Mouse (Mus musculus): ENCODE results near the gene Nupr1. TPM values are rescaled to one million over a fixed set of nuclear protein-coding genes. Genes with fewer than 3 reads are reported as not detected.

The Nupr1 gene
- polyA plus RNA-seq (2015; fragmentation: Nextera tagmentation; extraction: Ambion mirVana): 4.2 and 5.8 TPM in 2 replicates

GRCm38 (mm10) chr7:126630824-126631518, at the start of gene Nupr1:
Gene Nupr1 (minus strand): TSS chr7:126630861.
- no peak for ATAC-seq (ENCODE audit: low read depth)
- Histone ChIP-seq H3K27me3 (ENCODE audit: control insufficient read depth, insufficient read depth, low read depth, low read length) (no peaks in the 10 kb centered on the region), H3K9ac (ENCODE audit: low read depth, low read length) (no peak within 1 kb of the TSS), H3K27ac (ENCODE audit: low read length) (no peak within 1 kb of the TSS), H3K9me3 (replicated peaks; ENCODE audit: control insufficient read depth, low read length) (no peaks in the 10 kb centered on the region), H3K4me1 (ENCODE audit: control insufficient read depth, low read depth, low read length) (no peaks in the 10 kb centered on the region; the same call in 1 of the 2 replicates), H3K4me2 (ENCODE audit: low read depth, low read length) (no peak within 1 kb of the TSS), H3K4me3 (ENCODE audit: low read depth, low read length) (no peak within 1 kb of the TSS), H3K36me3 (ENCODE audit: control insufficient read depth, insufficient read depth) (no peaks in the 10 kb centered on the region)
- 61% methylated on average over 4 of the region's 4 CpGs for WGBS (ENCODE audit: insufficient replicate concordance)

DNA sequence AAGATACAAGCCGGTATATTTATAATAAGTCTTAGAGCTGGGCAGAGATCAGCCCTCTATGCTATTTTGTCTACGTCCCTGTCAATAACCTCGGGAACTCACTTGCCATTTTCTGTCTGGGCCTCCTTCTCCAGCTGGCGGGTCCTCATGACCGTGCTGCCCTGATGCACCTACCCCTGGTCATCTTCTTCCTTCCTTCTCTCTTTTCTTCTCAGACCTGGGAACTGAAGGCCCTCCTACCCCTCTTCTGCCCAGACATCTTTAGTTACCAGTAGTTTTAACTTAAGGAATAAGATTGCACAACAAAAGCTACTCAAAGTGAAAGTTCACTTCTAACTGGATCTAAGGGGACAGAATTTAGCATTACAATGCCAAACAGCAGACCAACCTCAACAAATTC, 49.0 kb upstream of the Nupr1 start:
- Histone ChIP-seq H3K4me1 (ENCODE audit: control insufficient read depth, low read depth, low read length) (no peaks in the 10 kb centered on the region), H3K4me2 (ENCODE audit: low read depth, low read length) (no peak overlapping the region), H3K36me3 (ENCODE audit: control insufficient read depth, insufficient read depth) (no peaks in the 10 kb centered on the region), H3K27me3 (ENCODE audit: control insufficient read depth, insufficient read depth, low read depth, low read length) (no peaks in the 10 kb centered on the region), H3K9ac (ENCODE audit: low read depth, low read length) (no peak overlapping the region), H3K27ac (ENCODE audit: low read length) (no peak overlapping the region), H3K9me3 (replicated peaks; ENCODE audit: control insufficient read depth, low read length) (no peaks in the 10 kb centered on the region), H3K4me3 (ENCODE audit: low read depth, low read length) (no peak overlapping the region)
- 65% methylated on average over 5 of the region's 5 CpGs for WGBS (ENCODE audit: insufficient replicate concordance)
- ATAC-seq (ENCODE audit: low read depth): no peak

DNA sequence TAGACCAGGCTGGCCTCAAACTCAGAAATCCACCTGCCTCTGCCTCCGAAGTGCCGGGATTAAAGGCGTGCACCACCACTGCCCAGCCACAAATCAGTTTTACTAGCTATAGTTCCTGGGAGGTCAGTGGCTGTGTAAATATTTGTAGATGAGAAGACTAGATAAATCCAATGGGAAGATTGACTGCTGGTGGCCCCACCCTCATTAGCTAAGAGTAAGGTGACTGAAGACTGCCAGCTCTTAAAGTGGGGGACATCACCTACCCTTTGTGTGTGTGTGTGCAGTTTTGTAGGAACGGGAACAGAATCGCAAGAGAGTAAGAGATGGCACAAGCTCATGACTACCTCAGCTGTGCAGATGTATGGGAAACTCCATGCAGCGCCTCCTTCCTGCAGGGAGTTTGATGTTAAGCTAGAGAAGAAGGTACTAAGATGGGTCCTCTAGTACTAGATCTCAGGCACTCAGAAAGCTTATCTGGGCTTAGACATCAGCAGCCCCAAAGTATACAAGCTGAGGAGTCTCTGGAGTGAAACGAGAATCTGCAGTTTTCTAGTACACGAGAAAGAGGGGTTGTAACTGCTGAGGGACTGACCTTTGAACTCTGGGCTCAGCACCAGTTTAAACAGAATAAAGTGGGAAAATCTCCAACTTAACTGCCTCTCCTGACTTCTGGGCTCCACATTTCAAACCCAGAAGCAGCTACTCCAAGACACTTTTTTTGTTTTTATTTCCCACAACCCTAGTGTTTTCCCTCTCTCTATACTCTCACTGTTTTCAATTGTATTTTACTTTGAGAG, 48.1 kb upstream of the Nupr1 start:
- 74% methylated on average over 8 of the region's 8 CpGs for WGBS (ENCODE audit: insufficient replicate concordance)
- no peak overlapping the region for H3K4me3 ChIP-seq (ENCODE audit: low read depth, low read length)
- no peak overlapping the region for H3K9ac ChIP-seq (ENCODE audit: low read depth, low read length)
- no peak overlapping the region for H3K4me2 ChIP-seq (ENCODE audit: low read depth, low read length)
- H3K27ac ChIP-seq (ENCODE audit: low read length): peak overlapping the region; percentile 45
- H3K27me3 ChIP-seq (ENCODE audit: control insufficient read depth, insufficient read depth, low read depth, low read length): no peaks in the 10 kb centered on the region
- no peaks in the 10 kb centered on the region for H3K36me3 ChIP-seq (ENCODE audit: control insufficient read depth, insufficient read depth)
- no peaks in the 10 kb centered on the region for H3K9me3 ChIP-seq (replicated peaks; ENCODE audit: control insufficient read depth, low read length)
- ATAC-seq (ENCODE audit: low read depth): peak; percentile 46
- no peaks in the 10 kb centered on the region for H3K4me1 ChIP-seq (ENCODE audit: control insufficient read depth, low read depth, low read length)

GRCm38 (mm10) chr7:126676631-126677220, 46.1 kb upstream of the Nupr1 start:
- ATAC-seq (ENCODE audit: low read depth): no peak
- Histone ChIP-seq H3K9ac (ENCODE audit: low read depth, low read length) (no peak overlapping the region), H3K9me3 (replicated peaks; ENCODE audit: control insufficient read depth, low read length) (no peaks in the 10 kb centered on the region), H3K27me3 (ENCODE audit: control insufficient read depth, insufficient read depth, low read depth, low read length) (no peaks in the 10 kb centered on the region), H3K4me1 (ENCODE audit: control insufficient read depth, low read depth, low read length) (no peaks in the 10 kb centered on the region), H3K27ac (ENCODE audit: low read length) (peak overlapping the region; percentile 53), H3K4me3 (ENCODE audit: low read depth, low read length) (no peak overlapping the region), H3K36me3 (ENCODE audit: control insufficient read depth, insufficient read depth) (peaks cover 2% of the 10 kb centered on the region; the same call in 1 of the 2 replicates), H3K4me2 (ENCODE audit: low read depth, low read length) (no peak overlapping the region)
- WGBS (ENCODE audit: insufficient replicate concordance): 58% methylated on average over 4 of the region's 4 CpGs

GRCm38 (mm10) chr7:126676207-126676606, 45.5 kb upstream of the Nupr1 start, which contains the start of gene Sult1a1:
Gene Sult1a1 (minus strand): TSS chr7:126676432.
- no peaks in the 10 kb centered on the region for H3K4me1 ChIP-seq (ENCODE audit: control insufficient read depth, low read depth, low read length)
- peak within 1 kb of the TSS; percentile 54 for H3K27ac ChIP-seq (ENCODE audit: low read length)
- peaks cover 3% of the 10 kb centered on the region; the same call in 1 of the 2 replicates for H3K36me3 ChIP-seq (ENCODE audit: control insufficient read depth, insufficient read depth)
- 48% methylated on average over 1 of the region's 1 CpGs for WGBS (ENCODE audit: insufficient replicate concordance)
- H3K4me2 ChIP-seq (ENCODE audit: low read depth, low read length): peak within 1 kb of the TSS; percentile 12
- ATAC-seq (ENCODE audit: low read depth): peak; percentile 77
- H3K9me3 ChIP-seq (replicated peaks; ENCODE audit: control insufficient read depth, low read length): no peaks in the 10 kb centered on the region
- no peaks in the 10 kb centered on the region for H3K27me3 ChIP-seq (ENCODE audit: control insufficient read depth, insufficient read depth, low read depth, low read length)
- H3K9ac ChIP-seq (ENCODE audit: low read depth, low read length): no peak within 1 kb of the TSS
- peak within 1 kb of the TSS; percentile 6 for H3K4me3 ChIP-seq (ENCODE audit: low read depth, low read length)

DNA sequence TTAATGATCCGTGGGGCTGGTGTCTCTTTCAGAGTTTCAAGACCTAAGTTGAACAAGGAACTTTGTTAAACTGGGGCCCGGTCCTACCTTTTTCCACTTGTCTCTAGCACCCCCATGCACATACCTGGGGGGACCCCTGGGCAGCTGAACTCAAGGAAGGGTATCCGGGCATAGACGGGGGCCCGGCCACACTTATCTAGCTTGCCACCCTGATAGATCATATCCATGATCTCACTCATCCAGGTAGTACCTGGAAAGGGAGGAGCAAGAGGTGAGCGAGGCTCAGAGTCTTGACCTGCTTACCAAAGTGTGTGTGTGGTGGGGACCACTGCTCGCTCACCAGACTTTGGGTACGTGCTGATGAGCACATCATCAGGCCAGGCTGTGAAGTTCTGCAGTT, 44.4 kb upstream of the Nupr1 start:
- Histone ChIP-seq H3K9ac (ENCODE audit: low read depth, low read length) (no peak overlapping the region), H3K4me3 (ENCODE audit: low read depth, low read length) (peak overlapping the region; percentile 6; the same call in 1 of the 2 replicates), H3K27ac (ENCODE audit: low read length) (no peak overlapping the region), H3K4me1 (ENCODE audit: control insufficient read depth, low read depth, low read length) (no peaks in the 10 kb centered on the region), H3K9me3 (replicated peaks; ENCODE audit: control insufficient read depth, low read length) (no peaks in the 10 kb centered on the region), H3K27me3 (ENCODE audit: control insufficient read depth, insufficient read depth, low read depth, low read length) (no peaks in the 10 kb centered on the region), H3K36me3 (ENCODE audit: control insufficient read depth, insufficient read depth) (peaks cover 3% of the 10 kb centered on the region; the same call in 1 of the 2 replicates), H3K4me2 (ENCODE audit: low read depth, low read length) (peak overlapping the region; percentile 12; the same call in 1 of the 2 replicates)
- no peak for ATAC-seq (ENCODE audit: low read depth)
- WGBS (ENCODE audit: insufficient replicate concordance): 76% methylated on average over 8 of the region's 8 CpGs

DNA sequence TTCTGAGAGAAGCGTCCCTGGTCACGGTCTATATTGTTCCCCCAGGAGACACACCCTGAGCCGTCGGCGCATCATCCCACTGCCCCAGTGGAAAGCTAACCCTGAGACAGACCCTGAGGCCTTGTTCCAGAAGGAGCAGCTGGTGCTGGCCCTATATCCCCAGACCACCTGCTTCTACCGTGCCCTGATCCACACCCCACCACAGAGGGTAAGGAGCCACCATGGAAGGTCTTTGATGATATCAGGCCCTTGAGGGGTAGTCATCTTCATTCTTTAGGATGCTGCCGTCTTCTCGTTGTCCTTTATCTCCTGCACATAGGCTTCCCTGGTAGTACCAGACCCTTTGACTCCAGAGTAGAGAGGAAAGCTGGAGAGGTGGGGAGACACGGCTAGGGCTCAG, 41.5 kb upstream of the Nupr1 start:
- WGBS (ENCODE audit: insufficient replicate concordance): 85% methylated on average over 9 of the region's 9 CpGs
- no peaks in the 10 kb centered on the region for H3K4me1 ChIP-seq (ENCODE audit: control insufficient read depth, low read depth, low read length)
- ATAC-seq (ENCODE audit: low read depth): no peak
- H3K36me3 ChIP-seq (ENCODE audit: control insufficient read depth, insufficient read depth): peaks cover 3% of the 10 kb centered on the region; the same call in 1 of the 2 replicates
- H3K9ac ChIP-seq (ENCODE audit: low read depth, low read length): no peak overlapping the region
- no peaks in the 10 kb centered on the region for H3K9me3 ChIP-seq (replicated peaks; ENCODE audit: control insufficient read depth, low read length)
- H3K27ac ChIP-seq (ENCODE audit: low read length): no peak overlapping the region
- no peaks in the 10 kb centered on the region for H3K27me3 ChIP-seq (ENCODE audit: control insufficient read depth, insufficient read depth, low read depth, low read length)
- H3K4me3 ChIP-seq (ENCODE audit: low read depth, low read length): no peak overlapping the region
- H3K4me2 ChIP-seq (ENCODE audit: low read depth, low read length): no peak overlapping the region

GRCm38 (mm10) chr7:126670152-126670551, 39.5 kb upstream of the Nupr1 start:
- H3K36me3 ChIP-seq (ENCODE audit: control insufficient read depth, insufficient read depth): peaks cover 10% of the 10 kb centered on the region
- H3K27ac ChIP-seq (ENCODE audit: low read length): no peak overlapping the region
- no peaks in the 10 kb centered on the region for H3K4me1 ChIP-seq (ENCODE audit: control insufficient read depth, low read depth, low read length)
- no peak overlapping the region for H3K9ac ChIP-seq (ENCODE audit: low read depth, low read length)
- no peaks in the 10 kb centered on the region for H3K9me3 ChIP-seq (replicated peaks; ENCODE audit: control insufficient read depth, low read length)
- no peak overlapping the region for H3K4me2 ChIP-seq (ENCODE audit: low read depth, low read length)
- 68% methylated on average over 3 of the region's 3 CpGs for WGBS (ENCODE audit: insufficient replicate concordance)
- no peaks in the 10 kb centered on the region for H3K27me3 ChIP-seq (ENCODE audit: control insufficient read depth, insufficient read depth, low read depth, low read length)
- no peak overlapping the region for H3K4me3 ChIP-seq (ENCODE audit: low read depth, low read length)
- ATAC-seq (ENCODE audit: low read depth): no peak

All from liver, embryonic 16.5 days (tissue).